Comparison of ENCODE assay signal across 12 mouse cellular contexts in the genomic region with DNA sequence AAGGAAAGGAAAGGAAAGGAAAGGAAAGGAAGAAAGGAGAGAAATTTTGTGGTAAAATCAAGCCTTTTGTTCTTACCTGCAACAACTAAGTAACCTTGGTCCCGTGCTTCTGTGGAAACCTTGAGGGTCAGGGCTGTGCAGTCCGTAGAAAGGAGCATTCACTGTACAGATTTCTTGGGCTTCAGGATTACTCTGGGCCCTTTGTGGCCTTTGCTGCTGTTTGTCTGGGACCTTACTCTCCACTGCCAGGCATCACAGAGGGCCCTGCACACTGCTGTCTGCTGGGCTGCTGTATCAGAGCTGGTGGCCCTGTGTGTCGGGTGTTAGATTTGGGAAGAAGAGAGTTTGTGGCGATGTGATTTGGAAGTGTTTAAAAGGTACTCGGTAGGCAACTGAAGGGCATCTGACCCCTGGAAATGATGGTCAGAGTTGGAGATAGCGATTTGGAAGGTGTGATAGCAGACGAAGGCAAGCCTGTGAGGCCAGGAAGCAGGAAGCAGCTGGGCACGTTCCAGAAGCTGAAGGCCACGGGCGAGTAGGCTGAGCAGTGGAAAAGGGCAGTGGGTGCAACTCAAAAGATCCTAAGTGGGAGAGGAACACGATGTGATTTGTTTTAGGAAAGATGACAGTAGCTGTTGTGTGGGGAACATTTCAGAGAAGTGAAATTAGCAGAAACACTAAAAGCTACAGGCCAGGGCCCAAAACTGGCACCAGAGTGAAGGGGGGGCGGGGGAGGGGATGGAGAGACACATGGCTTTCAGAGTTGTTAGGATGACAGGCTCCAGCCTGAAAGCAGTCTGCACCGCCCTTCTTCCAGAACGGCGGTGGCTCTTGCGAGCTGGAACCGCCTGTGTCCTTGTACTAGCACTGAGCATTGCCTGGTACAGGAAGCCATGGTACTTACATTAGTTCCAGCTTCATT. TPM values are rescaled to one million over a fixed set of nuclear protein-coding genes. Genes with fewer than 3 reads are reported as not detected.
A peak's percentile ranks its signal among the peaks of the same experiment; 100 is the strongest.
DNase-seq lines count a peak whose midpoint lies in the region; TF ChIP-seq lines count a peak whose summit lies in the region.
"Had no signal": no experiment of that assay in that cellular context is flagged by ENCODE, and none has a peak within 500 bp of the region (broad histone marks: within the 10 kb centered on the region; RNA-seq: fewer than 3 reads in every experiment).

No protein-coding gene starts in this region.

- H3K27ac ChIP-seq in heart, embryonic 10.5 days, result peak overlapping the region; percentile 37; the same call in 1 of the 2 replicates
- H3K27ac ChIP-seq in testis, adult 2 months (ENCODE audit: control insufficient read depth, insufficient read depth, low read depth, low read length), result peak overlapping the region; percentile 74

- TF ChIP-seq POLR2A in lung, adult 2 months (IDR thresholded peaks at IDR 0.05; ENCODE audit: borderline replicate concordance, extremely low read depth, low read depth, low read length), result peak; percentile 26; the same call in 1 of the 2 replicates
- no peak for TF ChIP-seq POLR2A in testis, adult 2 months (IDR thresholded peaks at IDR 0.05; ENCODE audit: control insufficient read depth, low read depth, low read length)

- peaks cover 34% of the 10 kb centered on the region for H3K4me1 ChIP-seq in heart, embryonic 10.5 days
- H3K4me1 ChIP-seq in lung, adult 2 months (ENCODE audit: control insufficient read depth, insufficient read depth, low read length), result peaks cover 34% of the 10 kb centered on the region
- H3K4me1 ChIP-seq in testis, adult 2 months (ENCODE audit: control insufficient read depth, insufficient read depth, low read length), result peaks cover 10% of the 10 kb centered on the region

- H3K4me3 ChIP-seq in heart, embryonic 10.5 days, result no peak overlapping the region
- H3K4me3 ChIP-seq in lung, adult 2 months (replicated peaks; ENCODE audit: extremely low read depth, low read depth, low read length), result no peak overlapping the region
- no peak overlapping the region for H3K4me3 ChIP-seq in testis, adult 2 months (ENCODE audit: control insufficient read depth, low read depth, low read length)

- intact Hi-C loops in heart, postnatal 10 days (cut with DNase I), result no loop called here

- no peak for TF ChIP-seq CTCF in lung, adult 2 months (IDR thresholded peaks at IDR 0.05; ENCODE audit: insufficient read depth, low read length)
- TF ChIP-seq CTCF in testis, adult 2 months (IDR thresholded peaks at IDR 0.05; ENCODE audit: control insufficient read depth, insufficient read depth, insufficient replicate concordance, low read depth, low read length), result no peak

- DNase-seq in heart, embryonic 10.5 days (ENCODE audit: low spot score), result no peak
- no peak for DNase-seq in heart, postnatal 10 days
- DNase-seq in lung, adult 2 months, result no peak
- DNase-seq in lung, adult 18-20 months, result no peak
- DNase-seq in kidney, postnatal 10 days, result peak; percentile 40
- DNase-seq in urinary bladder, postnatal 36 days (ENCODE audit: low spot score in 2 of 2), result no peak
- no peak for DNase-seq in neural tube, embryonic 10.5 days (ENCODE audit: extremely low spot score, low spot score)
- DNase-seq: cerebellum, adult 2 months; left cerebral cortex, postnatal 4 days; midbrain, embryonic 14.5 days had no signal

- H3K36me3 ChIP-seq in heart, embryonic 10.5 days, result peaks cover 30% of the 10 kb centered on the region
- H3K36me3 ChIP-seq in testis, adult 2 months (ENCODE audit: control insufficient read depth, insufficient read depth, low read length), result peaks cover 2% of the 10 kb centered on the region

- no peaks in the 10 kb centered on the region for H3K9me3 ChIP-seq in heart, embryonic 10.5 days

- WGBS in heart, embryonic 10.5 days, result 53% methylated on average over 17 of the region's 17 CpGs
- 39% methylated on average over 17 of the region's 17 CpGs for WGBS in lung, adult 2 months

- H3K27me3 ChIP-seq in heart, embryonic 10.5 days (ENCODE audit: insufficient read depth, poor library complexity, severe bottlenecking), result no peaks in the 10 kb centered on the region
- no peaks in the 10 kb centered on the region for H3K27me3 ChIP-seq in testis, adult 2 months (ENCODE audit: control insufficient read depth, insufficient read depth, low read length)

RNA-seq across cellular contexts. Expression of gene Errfi1, which starts 15.8 kb away (rescaled TPM):
- 15.3 and 25.7 TPM in 2 replicates for polyA plus RNA-seq in heart, embryonic 10.5 days (2016; fragmentation: Nextera tagmentation; extraction: Ambion mirVana)
- 10 to 100 TPM; 22.0 to 26.6 TPM for total RNA-seq in heart, postnatal 10 days (2021)
- polyA plus RNA-seq in lung, adult 2 months (2012; rRNA removed), result 53.7 and 85.0 TPM in 2 replicates
- polyA plus RNA-seq in testis, adult 2 months (2012; rRNA removed), result 10.6 and 11.2 TPM in 2 replicates

RNA-seq across cellular contexts. Expression of gene Park7, which starts 44.7 kb away (rescaled TPM):
- polyA plus RNA-seq in heart, embryonic 10.5 days (2016; fragmentation: Nextera tagmentation; extraction: Ambion mirVana), result 403 and 488 TPM in 2 replicates
- total RNA-seq in heart, postnatal 10 days (2021), result 100 to 1,000 TPM; 203 to 204 TPM
- polyA plus RNA-seq in lung, adult 2 months (2012; rRNA removed), result 80.9 and 112 TPM in 2 replicates
- 88.1 and 92.3 TPM in 2 replicates for polyA plus RNA-seq in testis, adult 2 months (2012; rRNA removed)

RNA-seq across cellular contexts. Expression of gene Tnfrsf9, which starts 44.8 kb away (rescaled TPM):
- polyA plus RNA-seq in heart, embryonic 10.5 days (2016; fragmentation: Nextera tagmentation; extraction: Ambion mirVana), result 0.16 and 0.51 TPM in 2 replicates
- total RNA-seq in heart, postnatal 10 days (2021), result under 1 TPM in 1 of 2 experiments, not detected in 1; 0.12 TPM
- 0.54 and 1.0 TPM in 2 replicates for polyA plus RNA-seq in lung, adult 2 months (2012; rRNA removed)
- 1.9 and 3.1 TPM in 2 replicates for polyA plus RNA-seq in testis, adult 2 months (2012; rRNA removed)
- polyA plus RNA-seq: hindbrain, embryonic 11.5 days had no signal
